Mouse (Mus musculus): Measurements from ENCODE around the gene Baz2a. TPM values are rescaled to one million over a fixed set of nuclear protein-coding genes. Genes with fewer than 3 reads are reported as not detected.
A peak's percentile ranks its signal among the peaks of the same experiment; 100 is the strongest.
"Not testable (repeated sequence)": the region's sequence is repeated elsewhere in the genome, so short reads cannot be mapped to it uniquely, and the experiment has no call there.

The Baz2a gene
- total RNA-seq (2022) = 10 to 100 TPM; 21.3 to 22.8 (median 22.1) TPM

GRCm38 (mm10) chr10:128091564-128092505 is at the start of gene Baz2a:
Gene Baz2a, plus strand, starts transcription at chr10:128091577.
- DNase-seq (ENCODE audit: low spot score) = peak; percentile 69

GRCm38 (mm10) chr10:128041636-128042035 is 49.7 kb upstream of the Baz2a start:
- DNase-seq (ENCODE audit: low spot score) = no peak

GRCm38 (mm10) chr10:128042466-128042865 is 48.9 kb upstream of the Baz2a start:
- no peak for DNase-seq (ENCODE audit: low spot score)

GRCm38 (mm10) chr10:128043041-128043835 is 48.1 kb upstream of the Baz2a start:
- DNase-seq (ENCODE audit: low spot score) = no peak

- DNase-seq (ENCODE audit: low spot score) = no peak
Observed at GRCm38 (mm10) chr10:128048157-128048556, 43.2 kb upstream of the Baz2a start.

GRCm38 (mm10) chr10:128049741-128050140 is 41.6 kb upstream of the Baz2a start:
- DNase-seq (ENCODE audit: low spot score) = no peak

GRCm38 (mm10) chr10:128050355-128050754 is 41.0 kb upstream of the Baz2a start:
- no peak for DNase-seq (ENCODE audit: low spot score)

- DNase-seq (ENCODE audit: low spot score) = no peak
Observed at GRCm38 (mm10) chr10:128051589-128051988, 39.8 kb upstream of the Baz2a start.

GRCm38 (mm10) chr10:128052136-128052535 is 39.2 kb upstream of the Baz2a start:
- DNase-seq (ENCODE audit: low spot score) = not testable (repeated sequence)

- DNase-seq (ENCODE audit: low spot score) = no peak
Observed at GRCm38 (mm10) chr10:128053001-128053400, 38.4 kb upstream of the Baz2a start.

GRCm38 (mm10) chr10:128058184-128058583 is 33.2 kb upstream of the Baz2a start:
- DNase-seq (ENCODE audit: low spot score) = no peak

GRCm38 (mm10) chr10:128058601-128059151 is 32.7 kb upstream of the Baz2a start, which contains the start of gene Ptges3:
Gene Ptges3, plus strand, starts transcription at chr10:128058954.
- peak; percentile 93 for DNase-seq (ENCODE audit: low spot score)

- peak; percentile 44 for DNase-seq (ENCODE audit: low spot score)
Observed at GRCm38 (mm10) chr10:128059207-128059981, 32.0 kb upstream of the Baz2a start.

GRCm38 (mm10) chr10:128061109-128061508 is 30.3 kb upstream of the Baz2a start:
- no peak for DNase-seq (ENCODE audit: low spot score)

- DNase-seq (ENCODE audit: low spot score) = no peak
Observed at GRCm38 (mm10) chr10:128062221-128062989, 29.0 kb upstream of the Baz2a start.

GRCm38 (mm10) chr10:128066072-128066471 is 25.3 kb upstream of the Baz2a start:
- no peak for DNase-seq (ENCODE audit: low spot score)

GRCm38 (mm10) chr10:128069201-128069600 is 22.2 kb upstream of the Baz2a start:
- peak; percentile 47 for DNase-seq (ENCODE audit: low spot score)

GRCm38 (mm10) chr10:128070432-128070831 is 20.9 kb upstream of the Baz2a start:
- not testable (repeated sequence) for DNase-seq (ENCODE audit: low spot score)

GRCm38 (mm10) chr10:128078269-128078668 is 13.1 kb upstream of the Baz2a start:
- DNase-seq (ENCODE audit: low spot score) = not testable (repeated sequence)

GRCm38 (mm10) chr10:128080496-128080895 is 10.9 kb upstream of the Baz2a start:
- no peak for DNase-seq (ENCODE audit: low spot score)
